Mouse (Mus musculus): Measurements from ENCODE around the gene Vamp2. TPM values are rescaled to one million over a fixed set of nuclear protein-coding genes. Genes with fewer than 3 reads are reported as not detected.
A peak's percentile ranks its signal among the peaks of the same experiment; 100 is the strongest.

The Vamp2 gene
- total RNA-seq, 4 experiments from 2014 or later, result 31.4 to 39.6 (median 35.6) TPM

GRCm38 (mm10) chr11:69111051-69111810 lies 22.9 kb downstream of the Vamp2 start:
- DNase-seq (ENCODE audit: low spot score in 2 of 2), result no peak

- DNase-seq (ENCODE audit: low spot score in 2 of 2), result no peak
Observed at GRCm38 (mm10) chr11:69111865-69112264, 23.6 kb downstream of the Vamp2 start.

- no peak for DNase-seq (ENCODE audit: low spot score in 2 of 2)
Observed at GRCm38 (mm10) chr11:69114018-69114417, 25.7 kb downstream of the Vamp2 start.

- DNase-seq (ENCODE audit: low spot score in 2 of 2), result no peak
Observed at GRCm38 (mm10) chr11:69114621-69115020, 26.3 kb downstream of the Vamp2 start.

- no peak for DNase-seq (ENCODE audit: low spot score in 2 of 2)
Observed at GRCm38 (mm10) chr11:69116843-69117242, 28.6 kb downstream of the Vamp2 start.

GRCm38 (mm10) chr11:69117737-69118695 lies 29.7 kb downstream of the Vamp2 start:
- peak in 1 of 2 experiments; percentile 44 for DNase-seq (ENCODE audit: low spot score in 2 of 2)

GRCm38 (mm10) chr11:69118765-69119164 lies 30.5 kb downstream of the Vamp2 start:
- DNase-seq (ENCODE audit: low spot score in 2 of 2), result peak; percentile 67 to 77

GRCm38 (mm10) chr11:69119446-69120155 lies 31.3 kb downstream of the Vamp2 start:
- DNase-seq (ENCODE audit: low spot score in 2 of 2), result no peak

GRCm38 (mm10) chr11:69120221-69121000 lies 32.1 kb downstream of the Vamp2 start, which contains the start of gene Hes7:
TSS of gene Hes7 (plus strand) at chr11:69120404.
- no peak for DNase-seq (ENCODE audit: low spot score in 2 of 2)

GRCm38 (mm10) chr11:69121001-69121740 lies 32.9 kb downstream of the Vamp2 start:
- DNase-seq (ENCODE audit: low spot score in 2 of 2), result no peak

- DNase-seq (ENCODE audit: low spot score in 2 of 2), result no peak
Observed at GRCm38 (mm10) chr11:69121741-69122335, 33.5 kb downstream of the Vamp2 start.

- DNase-seq (ENCODE audit: low spot score in 2 of 2), result peak; percentile 83 to 88
Observed at GRCm38 (mm10) chr11:69122336-69122951, 34.2 kb downstream of the Vamp2 start, which contains the start of gene 9130213A22Rik. TSS of gene 9130213A22Rik (minus strand) at chr11:69122589.

- DNase-seq (ENCODE audit: low spot score in 2 of 2), result peak; percentile 85 to 88
Observed at GRCm38 (mm10) chr11:69123056-69123692, 34.9 kb downstream of the Vamp2 start.

- DNase-seq (ENCODE audit: low spot score in 2 of 2), result peak; percentile 82 to 83
Observed at GRCm38 (mm10) chr11:69123693-69124497, 35.6 kb downstream of the Vamp2 start.

GRCm38 (mm10) chr11:69124498-69124847 lies 36.2 kb downstream of the Vamp2 start:
- no peak for DNase-seq (ENCODE audit: low spot score in 2 of 2)

- DNase-seq (ENCODE audit: low spot score in 2 of 2), result peak; percentile 72 to 77
Observed at GRCm38 (mm10) chr11:69125041-69125851, 37.0 kb downstream of the Vamp2 start.

GRCm38 (mm10) chr11:69125852-69125918 lies 37.4 kb downstream of the Vamp2 start, which contains the start of gene Aloxe3:
TSS of gene Aloxe3 (plus strand) at chr11:69125896.
- DNase-seq (ENCODE audit: low spot score in 2 of 2), result no peak

Measured in gastrocnemius, adult 8-10 months (tissue).